Mouse (Mus musculus) heart, adult 11 months (tissue): ENCODE results near the gene G430095P16Rik.

ENCODE experiments used
- DNase-seq: peaks from one replicate; pipeline ENCODE4 v3.0.0; 2022

G430095P16Rik gene

GRCm38 (mm10) chr8:84725246-84725940 lies 2.6 kb downstream of the G430095P16Rik start:
- DNase-seq = peak; percentile 95

GRCm38 (mm10) chr8:84725941-84726259 lies 3.1 kb downstream of the G430095P16Rik start:
- peak; percentile 97 for DNase-seq

- no peak for DNase-seq
Observed at GRCm38 (mm10) chr8:84728474-84728873, 5.7 kb downstream of the G430095P16Rik start.

- DNase-seq = peak; percentile 98
Observed at GRCm38 (mm10) chr8:84729921-84730362, 7.1 kb downstream of the G430095P16Rik start.

GRCm38 (mm10) chr8:84730541-84731370 lies 7.9 kb downstream of the G430095P16Rik start:
- peak; percentile 99 for DNase-seq

GRCm38 (mm10) chr8:84731371-84732177 lies 8.8 kb downstream of the G430095P16Rik start:
- DNase-seq = no peak

GRCm38 (mm10) chr8:84732545-84732944 lies 9.7 kb downstream of the G430095P16Rik start:
- DNase-seq = peak; percentile 92

- DNase-seq = peak; percentile 96
Observed at GRCm38 (mm10) chr8:84732996-84733395, 10.2 kb downstream of the G430095P16Rik start.

- no peak for DNase-seq
Observed at GRCm38 (mm10) chr8:84733959-84734358, 11.2 kb downstream of the G430095P16Rik start.

- no peak for DNase-seq
Observed at GRCm38 (mm10) chr8:84734680-84735079, 11.9 kb downstream of the G430095P16Rik start.

- DNase-seq = peak; percentile 97
Observed at GRCm38 (mm10) chr8:84735597-84735996, 12.8 kb downstream of the G430095P16Rik start.

GRCm38 (mm10) chr8:84736521-84736920 lies 13.7 kb downstream of the G430095P16Rik start:
- DNase-seq = no peak

GRCm38 (mm10) chr8:84737608-84738007 lies 14.8 kb downstream of the G430095P16Rik start:
- peak; percentile 99 for DNase-seq

- DNase-seq = peak; percentile 96
Observed at GRCm38 (mm10) chr8:84738266-84738665, 15.5 kb downstream of the G430095P16Rik start.

GRCm38 (mm10) chr8:84738715-84739400 lies 16.1 kb downstream of the G430095P16Rik start:
- peak; percentile 92 for DNase-seq

GRCm38 (mm10) chr8:84739401-84739742 lies 16.6 kb downstream of the G430095P16Rik start:
- peak; percentile 93 for DNase-seq

GRCm38 (mm10) chr8:84740895-84741843 lies 18.4 kb downstream of the G430095P16Rik start:
- DNase-seq = peak; percentile 93

- peak; percentile 98 for DNase-seq
Observed at GRCm38 (mm10) chr8:84742171-84743053, 19.6 kb downstream of the G430095P16Rik start.

GRCm38 (mm10) chr8:84743054-84743415 lies 20.2 kb downstream of the G430095P16Rik start:
- DNase-seq = no peak
